Mouse (Mus musculus) testis, adult 2 months (tissue): ENCODE measurements around the gene Antxr1.

Experiments used
- CTCF ChIP-seq: fragments of 200-500 bp; IDR thresholded peaks from 2 replicates; pipeline ENCODE4 v1.5.1; 2012; ENCODE audit warnings: low read depth, mild to moderate bottlenecking, inconsistent platforms, low read length, moderate library complexity; ENCODE audit not compliant: control insufficient read depth, insufficient read depth, insufficient replicate concordance
- POLR2A ChIP-seq: fragments of 200-500 bp; IDR thresholded peaks from 2 replicates; pipeline ENCODE4 v1.6.1; 2012; ENCODE audit warnings: low read depth, mild to moderate bottlenecking, inconsistent platforms, low read length, moderate library complexity; ENCODE audit not compliant: control insufficient read depth

GRCm38 (mm10) chr6:87225286-87225685 lies 110.3 kb downstream of the Antxr1 start:
- no peak for TF ChIP-seq CTCF
- TF ChIP-seq POLR2A, result no peak
